Mouse (Mus musculus) kidney, adult 8-10 months (tissue): ENCODE results near the gene Csmd2.

Source experiments
- DNase-seq, 2 experiments: peaks; one replicate each; pipeline ENCODE4 v3.0.0; 2022

The Csmd2 gene

GRCm38 (mm10) chr4:128259211-128259610, 271.6 kb downstream of the Csmd2 start:
- no peak for DNase-seq

- DNase-seq, result no peak
Observed at GRCm38 (mm10) chr4:128260907-128261560, 273.4 kb downstream of the Csmd2 start, which contains the start of gene Hmgb4. Gene Hmgb4, minus strand, starts transcription at chr4:128260957.

GRCm38 (mm10) chr4:128264491-128264890, 276.8 kb downstream of the Csmd2 start:
- no peak for DNase-seq

- no peak for DNase-seq
Observed at GRCm38 (mm10) chr4:128265341-128265740, 277.7 kb downstream of the Csmd2 start.

- DNase-seq, result no peak
Observed at GRCm38 (mm10) chr4:128269261-128269875, 281.7 kb downstream of the Csmd2 start.

- no peak for DNase-seq
Observed at GRCm38 (mm10) chr4:128270177-128270576, 282.5 kb downstream of the Csmd2 start.

GRCm38 (mm10) chr4:128270931-128271330, 283.3 kb downstream of the Csmd2 start:
- no peak for DNase-seq

- DNase-seq, result no peak
Observed at GRCm38 (mm10) chr4:128272501-128272900, 284.8 kb downstream of the Csmd2 start.

GRCm38 (mm10) chr4:128273146-128273545, 285.5 kb downstream of the Csmd2 start:
- DNase-seq, result no peak

- DNase-seq, result no peak
Observed at GRCm38 (mm10) chr4:128275116-128275515, 287.5 kb downstream of the Csmd2 start.

- no peak for DNase-seq
Observed at GRCm38 (mm10) chr4:128275586-128275985, 287.9 kb downstream of the Csmd2 start.

GRCm38 (mm10) chr4:128285009-128285408, 297.4 kb downstream of the Csmd2 start:
- DNase-seq, result no peak

- DNase-seq, result no peak
Observed at GRCm38 (mm10) chr4:128288095-128288494, 300.4 kb downstream of the Csmd2 start.

- DNase-seq, result no peak
Observed at GRCm38 (mm10) chr4:128304049-128304448, 316.4 kb downstream of the Csmd2 start.

- no peak for DNase-seq
Observed at GRCm38 (mm10) chr4:128306011-128306410, 318.4 kb downstream of the Csmd2 start.

GRCm38 (mm10) chr4:128315328-128315727, 327.7 kb downstream of the Csmd2 start:
- DNase-seq, result no peak

GRCm38 (mm10) chr4:128317951-128318350, 330.3 kb downstream of the Csmd2 start:
- no peak for DNase-seq

- DNase-seq, result no peak
Observed at GRCm38 (mm10) chr4:128325511-128325910, 337.9 kb downstream of the Csmd2 start.

- DNase-seq, result no peak
Observed at GRCm38 (mm10) chr4:128326755-128327154, 339.1 kb downstream of the Csmd2 start.

GRCm38 (mm10) chr4:128327421-128327820, 339.8 kb downstream of the Csmd2 start:
- DNase-seq, result no peak

GRCm38 (mm10) chr4:128330519-128330918, 342.9 kb downstream of the Csmd2 start:
- no peak for DNase-seq

- no peak for DNase-seq
Observed at GRCm38 (mm10) chr4:128340457-128340856, 352.8 kb downstream of the Csmd2 start.

- DNase-seq, result no peak
Observed at GRCm38 (mm10) chr4:128341315-128341714, 353.7 kb downstream of the Csmd2 start.

- no peak for DNase-seq
Observed at GRCm38 (mm10) chr4:128342208-128342607, 354.6 kb downstream of the Csmd2 start.

- no peak for DNase-seq
Observed at GRCm38 (mm10) chr4:128358751-128359150, 371.1 kb downstream of the Csmd2 start.
